Mouse (Mus musculus) heart, adult 2 months (tissue): ENCODE measurements around the gene Svs1.
"Not testable (repeated sequence)": the region's sequence is repeated elsewhere in the genome, so short reads cannot be mapped to it uniquely, and the experiment has no call there.

Experiments
- CTCF ChIP-seq: fragments of 200-600 bp; IDR thresholded peaks from 2 replicates; pipeline ENCODE4 v1.8.1; 2022; ENCODE audit warnings: antibody characterized with exemption, mild to moderate bottlenecking, moderate library complexity
- EP300 ChIP-seq: fragments of 200-500 bp; IDR thresholded peaks from 2 replicates; pipeline ENCODE4 v1.6.1; 2011; ENCODE audit warnings: low read depth, low read length, control low read depth; ENCODE audit not compliant: insufficient read depth
- POLR2A ChIP-seq: fragments of 200-500 bp; IDR thresholded peaks from 2 replicates; pipeline ENCODE4 v1.6.1; 2011; ENCODE audit warnings: mild to moderate bottlenecking, low read depth, low read length, control low read depth; ENCODE audit not compliant: insufficient read depth

- TF ChIP-seq EP300, POLR2A, CTCF: not testable (repeated sequence)
Measured at GRCm38 (mm10) chr6:48966696-48967095, 20.0 kb upstream of the Svs1 start.
